Mouse (Mus musculus): Measurements from ENCODE around the gene Wdr24. TPM values are rescaled to one million over a fixed set of nuclear protein-coding genes. Genes with fewer than 3 reads are reported as not detected.

The Wdr24 gene
- polyA plus RNA-seq, 1 experiment: 4.2 TPM

DNA sequence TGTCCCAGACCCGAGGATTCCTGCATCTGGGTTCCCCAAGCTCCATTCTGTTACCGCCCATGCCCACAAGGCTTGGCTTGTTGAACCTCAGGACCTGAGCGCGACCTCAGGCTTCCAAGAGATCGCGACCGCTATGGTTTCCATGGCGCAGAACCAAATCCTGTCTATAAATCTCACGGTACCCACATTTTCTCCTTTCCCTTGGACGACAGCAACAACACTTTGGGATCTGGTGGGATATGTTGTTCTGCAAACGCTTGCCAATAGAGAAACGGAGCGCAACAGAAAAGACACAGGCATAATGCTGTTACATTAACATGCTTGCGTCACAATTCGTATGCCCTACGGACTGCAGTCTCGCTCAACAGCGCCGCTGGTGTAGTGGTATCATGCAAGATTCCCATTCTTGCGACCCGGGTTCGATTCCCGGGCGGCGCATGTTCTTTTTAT lies 51.3 kb downstream of the Wdr24 start, which contains the start of gene Mettl26:
Gene Mettl26, plus strand, starts transcription at position 354 of the 450 bp plus-strand sequence.
- TF ChIP-seq GATA1 (IDR thresholded peaks at IDR 0.05; ENCODE audit: low read length): no peak

DNA sequence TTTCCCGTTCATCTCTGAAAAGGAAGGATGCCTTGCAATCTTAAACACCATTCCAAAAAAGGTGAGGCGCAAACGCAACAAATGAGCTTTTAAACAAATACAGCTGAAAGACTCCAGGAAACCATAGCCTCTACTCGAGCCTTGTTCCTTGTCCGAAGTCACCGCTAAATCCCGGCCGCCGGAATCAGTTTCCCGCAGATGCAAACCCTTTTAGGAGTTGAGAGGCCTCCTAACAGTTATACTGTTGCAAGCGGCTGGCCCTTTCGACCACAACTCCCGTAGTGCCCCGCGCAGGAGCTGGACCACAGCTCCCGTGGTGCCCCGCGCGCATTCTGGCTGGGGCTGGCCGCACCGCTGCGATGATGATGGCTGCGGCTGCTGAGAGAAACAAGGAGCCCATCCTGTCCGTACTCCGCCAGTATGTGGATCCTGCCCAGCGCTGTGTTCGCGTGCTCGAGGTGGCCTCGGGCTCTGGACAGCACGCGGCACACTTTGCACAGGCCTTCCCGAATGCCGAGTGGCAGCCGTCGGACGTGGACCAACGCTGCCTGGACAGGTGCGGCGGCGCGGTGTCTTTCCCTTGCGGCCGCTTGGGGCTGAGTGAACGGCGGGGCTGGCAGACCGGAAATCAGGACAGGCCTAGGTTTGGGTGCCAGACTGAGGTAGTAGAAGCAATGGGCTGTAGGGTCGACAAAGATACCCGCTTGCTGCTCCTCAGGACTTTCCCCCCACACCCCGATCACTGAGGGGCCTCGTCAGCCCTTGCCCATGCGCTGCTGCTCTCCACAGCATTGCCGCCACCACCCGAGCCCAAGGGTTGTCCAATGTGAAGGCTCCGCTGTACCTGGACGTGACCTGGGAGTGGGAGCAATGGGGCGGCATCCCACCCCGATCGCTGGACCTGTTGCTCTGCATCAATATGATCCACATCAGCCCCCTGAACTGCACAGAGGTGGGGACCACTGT lies 52.0 kb downstream of the Wdr24 start:
- TF ChIP-seq GATA1 (IDR thresholded peaks at IDR 0.05; ENCODE audit: low read length): no peak

DNA sequence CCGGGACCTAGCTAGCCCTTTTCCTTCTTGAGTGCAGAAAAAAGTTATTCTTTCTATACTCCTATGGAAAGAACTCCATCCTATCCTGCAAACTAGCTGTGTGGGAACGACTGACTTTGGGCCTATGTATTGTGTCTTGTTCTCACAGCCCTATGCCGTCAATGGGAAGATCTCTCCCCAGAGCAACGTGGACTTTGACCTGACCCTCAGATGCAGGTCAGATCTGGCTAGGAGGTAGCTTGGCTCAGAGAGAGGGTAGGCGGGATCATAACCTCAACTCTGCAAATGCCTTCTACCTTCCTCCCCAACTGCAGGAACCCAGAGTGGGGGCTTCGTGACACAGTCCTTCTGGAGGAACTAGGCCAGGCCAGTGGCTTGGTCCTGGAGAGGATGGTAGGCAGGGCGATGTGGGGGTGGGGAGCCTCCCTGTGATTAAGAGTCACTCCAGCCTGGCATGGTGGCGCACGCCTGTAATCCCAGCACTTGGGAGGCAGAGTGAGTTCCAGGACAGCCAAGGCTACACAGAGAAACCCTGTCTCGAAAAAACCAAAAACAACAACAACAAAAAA lies 53.0 kb downstream of the Wdr24 start:
- no peak for TF ChIP-seq GATA1 (IDR thresholded peaks at IDR 0.05; ENCODE audit: low read length)

DNA sequence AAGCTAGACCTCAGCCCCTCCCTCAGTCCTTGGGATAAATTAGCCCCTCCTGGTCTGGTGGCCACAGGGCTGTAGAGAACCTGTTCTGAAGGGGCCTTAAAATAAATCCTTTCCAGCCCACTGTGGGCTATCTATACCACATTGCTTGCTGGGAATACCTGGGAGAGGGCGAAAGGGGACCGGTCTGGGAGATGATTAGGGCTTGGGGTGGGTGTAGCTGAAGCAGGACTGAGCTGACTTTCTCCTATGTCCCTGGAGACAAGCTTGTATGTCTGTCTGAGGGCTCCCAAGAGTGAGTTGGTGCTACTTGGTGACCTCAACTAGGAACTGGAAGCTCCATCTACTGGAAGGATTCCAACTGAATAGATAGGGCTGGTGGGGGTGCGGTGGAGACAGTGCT lies 53.6 kb downstream of the Wdr24 start:
- TF ChIP-seq GATA1 (IDR thresholded peaks at IDR 0.05; ENCODE audit: low read length): no peak

DNA sequence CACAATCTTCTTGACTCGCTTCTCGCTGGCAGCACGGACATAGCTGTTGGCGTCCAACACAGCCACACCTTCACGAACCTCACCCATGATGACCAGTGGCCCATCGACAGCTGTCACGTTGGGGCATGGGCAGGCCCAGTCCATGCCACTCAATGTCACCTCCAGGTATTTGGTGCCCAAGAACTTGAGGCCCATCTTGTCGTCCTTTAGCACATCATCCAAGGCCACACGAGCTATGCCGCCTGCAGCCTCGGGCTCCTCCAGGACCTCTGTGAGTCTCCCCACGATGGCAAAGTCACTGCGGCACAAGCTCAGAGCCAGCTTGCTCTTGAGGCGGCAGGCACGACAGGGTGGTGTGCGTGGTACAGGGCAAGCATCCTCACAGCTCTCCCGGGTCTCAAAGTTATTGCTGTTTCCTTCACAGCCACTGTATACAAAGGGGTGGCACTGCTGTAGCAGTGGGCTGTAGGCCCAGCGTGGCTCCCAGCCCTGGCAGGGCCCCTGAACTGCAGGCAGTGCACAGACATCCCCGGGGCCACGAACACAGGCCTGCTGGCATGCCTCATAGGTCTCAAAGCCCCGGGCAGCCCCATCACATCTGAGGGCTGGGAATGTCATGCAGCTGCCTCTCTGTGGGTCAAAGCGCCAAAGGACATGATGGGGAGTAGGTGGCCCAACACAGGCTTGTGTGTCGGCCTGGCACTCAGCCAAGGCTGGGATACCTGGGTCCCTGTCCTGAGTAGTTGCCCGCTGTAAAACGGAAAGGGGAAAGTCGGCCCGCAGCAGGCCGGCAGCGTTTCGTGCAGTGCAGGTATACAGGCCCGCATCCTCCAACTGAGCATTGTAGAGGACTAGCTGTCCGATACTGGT lies 54.5 kb downstream of the Wdr24 start:
- no peak for TF ChIP-seq GATA1 (IDR thresholded peaks at IDR 0.05; ENCODE audit: low read length)

Other genes with a start within 250 kb of the Wdr24 start
- 16.3 and 16.6 TPM in 2 replicates for gene Lmf1, start 244.5 kb upstream of the Wdr24 start, polyA plus RNA-seq (2012)
- not detected in 2 replicates for gene Gng13, start 106.5 kb upstream of the Wdr24 start, polyA plus RNA-seq (2012)
- 75.4 and 82.7 TPM in 2 replicates for gene Chtf18, start 96.2 kb upstream of the Wdr24 start, polyA plus RNA-seq (2012)
- 41.1 and 46.1 TPM in 2 replicates for gene Rpusd1, start 96.0 kb upstream of the Wdr24 start, polyA plus RNA-seq (2012)
- not detected in 2 replicates for gene Mslnl, start 87.6 kb upstream of the Wdr24 start, polyA plus RNA-seq (2012)
- gene Msln, start 69.2 kb upstream of the Wdr24 start, polyA plus RNA-seq (2012): not detected in 2 replicates
- gene Narfl, start 49.9 kb upstream of the Wdr24 start, polyA plus RNA-seq (2012): 17.0 and 20.0 TPM in 2 replicates
- 31.3 and 32.7 TPM in 2 replicates for gene Haghl, start 38.0 kb upstream of the Wdr24 start, polyA plus RNA-seq (2012)
- gene Ccdc78, start 37.0 kb upstream of the Wdr24 start, polyA plus RNA-seq (2012): 0.04 TPM in 1 of 2 replicates, not detected in the other
- 28.7 and 30.6 TPM in 2 replicates for gene Fam173a, start 30.7 kb upstream of the Wdr24 start, polyA plus RNA-seq (2012)
- gene AC134908.4, start 28.0 kb upstream of the Wdr24 start, polyA plus RNA-seq (2012): not detected in 2 replicates
- 182 and 238 TPM in 2 replicates for gene Metrn, start 26.5 kb upstream of the Wdr24 start, polyA plus RNA-seq (2012)
- not detected in 2 replicates for gene Fbxl16, start 14.5 kb upstream of the Wdr24 start, polyA plus RNA-seq (2012)
- 0.11 TPM in 2 replicates for gene Jmjd8, start 5.2 kb downstream of the Wdr24 start, polyA plus RNA-seq (2012)
- 90.4 and 95.1 TPM in 2 replicates for gene Stub1, start 9.8 kb downstream of the Wdr24 start, polyA plus RNA-seq (2012)
- gene Rhbdl1, start 13.7 kb downstream of the Wdr24 start, polyA plus RNA-seq (2012): 1.9 and 2.4 TPM in 2 replicates
- gene Gm20683, start 18.1 kb downstream of the Wdr24 start, polyA plus RNA-seq (2012): 10.1 and 12.3 TPM in 2 replicates
- 207 and 251 TPM in 2 replicates for gene Rhot2, start 21.2 kb downstream of the Wdr24 start, polyA plus RNA-seq (2012)
- 6.9 and 14.5 TPM in 2 replicates for gene Wdr90, start 37.9 kb downstream of the Wdr24 start, polyA plus RNA-seq (2012)
- 175 and 225 TPM in 2 replicates for gene Mcrip2, start 45.1 kb downstream of the Wdr24 start, polyA plus RNA-seq (2012)
- 67.3 and 82.1 TPM in 2 replicates for gene Mettl26, start 51.4 kb downstream of the Wdr24 start, polyA plus RNA-seq (2012)
- 1.6 and 1.9 TPM in 2 replicates for gene Wfikkn1, start 57.2 kb downstream of the Wdr24 start, polyA plus RNA-seq (2012)
- gene Rab40c, start 96.1 kb downstream of the Wdr24 start, polyA plus RNA-seq (2012): 12.9 and 13.4 TPM in 2 replicates
- gene Pigq, start 121.3 kb downstream of the Wdr24 start, polyA plus RNA-seq (2012): 89.1 and 149 TPM in 2 replicates
- gene Nhlrc4, start 121.3 kb downstream of the Wdr24 start, polyA plus RNA-seq (2012): 0.31 and 0.85 TPM in 2 replicates
- 0.12 and 0.15 TPM in 2 replicates for gene A930017K11Rik, start 128.9 kb downstream of the Wdr24 start, polyA plus RNA-seq (2012)
- gene Capn15, start 162.2 kb downstream of the Wdr24 start, polyA plus RNA-seq (2012): 46.6 and 49.5 TPM in 2 replicates
- gene Rab11fip3, start 245.9 kb downstream of the Wdr24 start, polyA plus RNA-seq (2012): 12.7 and 17.0 TPM in 2 replicates

Measured in G1E-ER4 (cell line).